Mouse (Mus musculus): Measurements from ENCODE around the gene Wdr63.

DNA sequence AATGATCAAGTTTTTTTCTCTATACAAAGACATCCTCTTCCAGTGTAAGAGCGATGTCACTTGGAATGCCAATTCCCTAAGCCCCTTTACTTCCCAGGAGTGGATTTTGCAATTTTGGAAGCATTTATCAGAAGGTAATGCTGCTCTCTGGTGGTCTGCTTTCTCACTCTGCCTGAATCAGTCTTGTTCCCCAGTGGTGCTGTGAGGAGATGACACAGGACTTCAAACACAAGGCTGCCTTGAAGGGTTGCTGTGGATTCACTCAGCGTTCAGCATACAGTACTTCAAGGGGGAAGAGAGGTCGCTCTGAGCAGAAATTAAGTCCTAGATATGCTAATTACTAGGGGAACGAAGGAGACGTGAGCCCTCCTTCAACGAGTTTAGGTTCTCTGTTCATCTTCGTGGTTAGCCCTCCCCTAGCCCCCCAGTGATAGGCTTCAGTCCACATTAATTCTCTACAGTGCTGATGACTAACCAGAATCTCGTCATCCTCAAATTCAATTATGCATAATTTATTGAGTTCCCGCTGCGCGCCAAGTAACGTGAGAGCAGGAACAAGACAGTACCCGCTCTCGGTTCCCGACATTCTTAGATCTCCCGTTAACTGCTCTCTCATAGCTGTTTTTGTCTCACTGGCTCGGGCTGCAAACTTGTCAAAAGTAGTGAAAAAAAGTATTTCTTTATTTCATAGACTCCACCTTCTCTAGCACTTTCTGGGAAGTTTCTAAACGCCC lies 647 bp downstream of the Wdr63 start:
- TF ChIP-seq CTCF (IDR thresholded peaks at IDR 0.05; ENCODE audit: low read depth, low read length) = no peak
- no peak for TF ChIP-seq POLR2A (IDR thresholded peaks at IDR 0.05; ENCODE audit: extremely low read depth, insufficient read depth, low read length)

Measured in liver, adult 2 months (tissue).